Mouse (Mus musculus) natural killer cell, adult 2 months (primary cell): ENCODE measurements around the gene Fam151a.
"Not testable (repeated sequence)": the region's sequence is repeated elsewhere in the genome, so short reads cannot be mapped to it uniquely, and the experiment has no call there.

ENCODE experiments used
- DNase-seq, 2 experiments: peaks; one replicate each; pipeline ENCODE4 v3.0.0; 2022; ENCODE audit warnings: low spot score in 2 of 2

The Fam151a gene

GRCm38 (mm10) chr4:106733636-106734035 lies at the start of gene Fam151a:
Gene Fam151a (plus strand): TSS chr4:106733889.
- no peak for DNase-seq

GRCm38 (mm10) chr4:106688636-106689296 lies 44.9 kb upstream of the Fam151a start:
- no peak for DNase-seq

- DNase-seq, result no peak
These were observed 39.8 kb upstream of the Fam151a start for GRCm38 (mm10) chr4:106693841-106694430.

GRCm38 (mm10) chr4:106699989-106700388 lies 33.7 kb upstream of the Fam151a start:
- no peak for DNase-seq

GRCm38 (mm10) chr4:106700798-106701197 lies 32.9 kb upstream of the Fam151a start:
- no peak for DNase-seq

- no peak for DNase-seq
These were observed 29.7 kb upstream of the Fam151a start for GRCm38 (mm10) chr4:106703956-106704355.

DNA sequence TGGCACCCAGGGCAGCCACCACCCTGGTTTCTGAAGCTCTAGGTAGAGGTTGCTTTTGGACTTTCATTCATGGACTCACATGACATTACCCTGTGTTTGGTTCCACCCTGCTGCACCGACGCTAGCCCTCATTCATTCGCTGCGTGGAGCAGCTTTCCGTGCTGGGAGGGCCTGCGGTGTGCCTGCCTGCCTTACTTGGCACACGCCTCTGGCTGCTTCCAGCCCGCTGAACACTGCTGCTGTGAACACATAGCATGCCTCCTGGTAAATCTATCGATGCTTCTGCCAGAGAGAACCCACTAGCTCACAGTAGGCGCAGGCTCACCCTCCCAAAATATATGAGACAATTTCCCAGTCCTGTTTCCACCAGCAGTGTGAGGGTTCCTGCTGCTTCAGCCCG lies 29.3 kb upstream of the Fam151a start:
- no peak for DNase-seq

- no peak for DNase-seq
These were observed 28.5 kb upstream of the Fam151a start for GRCm38 (mm10) chr4:106705096-106705665.

DNA sequence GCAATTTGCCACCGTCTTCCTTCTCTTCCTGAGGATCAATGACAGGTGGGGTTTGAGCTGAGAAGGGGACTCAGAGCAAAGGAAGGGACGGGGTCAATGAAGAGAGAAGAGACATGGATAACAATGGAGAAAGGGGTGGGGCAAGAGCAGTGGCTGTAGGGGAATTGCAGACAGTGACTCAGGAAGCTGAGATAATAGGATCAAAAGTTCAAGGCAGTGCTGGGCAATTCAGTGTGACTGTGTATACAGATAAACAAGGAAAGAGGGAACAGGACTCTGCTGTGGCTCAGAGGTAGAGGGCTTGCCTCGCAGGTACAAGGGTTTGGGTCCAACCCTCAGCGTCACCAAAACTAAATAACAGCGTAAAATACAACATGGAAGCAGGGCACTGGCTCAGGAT lies 25.7 kb upstream of the Fam151a start:
- DNase-seq, result no peak

GRCm38 (mm10) chr4:106708408-106708807 lies 25.3 kb upstream of the Fam151a start:
- DNase-seq, result peak; percentile 52 to 68

DNA sequence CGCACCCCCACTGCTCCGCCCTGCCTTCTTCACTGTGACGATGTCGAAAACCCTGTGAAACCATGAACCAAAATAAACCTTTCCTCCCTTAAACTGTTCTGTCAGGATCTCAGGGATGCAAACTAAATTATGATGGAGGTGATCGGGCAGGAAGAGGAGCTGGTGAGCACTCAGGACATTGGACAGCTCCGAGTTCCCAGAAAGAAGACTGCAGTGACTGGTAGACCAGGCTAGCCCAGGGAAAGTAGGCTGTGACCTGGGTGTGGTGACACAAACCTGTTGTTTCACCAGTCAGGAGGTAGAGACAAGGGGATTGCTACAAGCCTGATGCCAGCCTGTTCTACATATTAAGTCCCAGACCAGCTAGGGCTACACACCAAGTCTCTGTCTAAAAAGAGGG lies 20.1 kb upstream of the Fam151a start:
- no peak for DNase-seq

GRCm38 (mm10) chr4:106720631-106721030 lies 13.1 kb upstream of the Fam151a start:
- DNase-seq, result no peak

DNA sequence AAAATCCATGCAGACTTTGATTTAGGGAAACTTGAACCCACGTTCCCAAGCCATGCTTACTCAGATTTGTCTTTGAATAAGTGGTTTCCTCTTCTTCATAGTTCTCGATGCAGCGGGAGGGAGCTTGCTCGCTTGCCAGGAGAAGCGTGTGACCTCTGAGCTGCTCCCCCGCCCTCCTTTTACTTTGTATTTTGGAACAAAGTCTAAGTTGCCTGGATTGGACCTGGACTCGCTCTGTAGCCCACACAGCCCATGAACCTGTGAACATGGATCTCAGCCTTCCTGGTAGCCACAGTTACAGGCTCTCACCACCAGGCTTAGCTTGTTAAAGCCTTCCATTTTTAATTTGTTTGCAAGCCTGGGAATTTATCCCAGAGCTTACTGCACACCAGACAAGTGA lies 2.9 kb upstream of the Fam151a start, which contains the start of gene Mroh7:
Gene Mroh7, minus strand, starts transcription at position 112 of the 400 bp plus-strand sequence.
- no peak for DNase-seq

- DNase-seq, result not testable (repeated sequence)
These were observed 3.2 kb downstream of the Fam151a start for GRCm38 (mm10) chr4:106736884-106737283.

GRCm38 (mm10) chr4:106737904-106738303 lies 4.2 kb downstream of the Fam151a start:
- DNase-seq, result no peak

- DNase-seq, result no peak
These were observed 12.2 kb downstream of the Fam151a start for GRCm38 (mm10) chr4:106745862-106746261.

DNA sequence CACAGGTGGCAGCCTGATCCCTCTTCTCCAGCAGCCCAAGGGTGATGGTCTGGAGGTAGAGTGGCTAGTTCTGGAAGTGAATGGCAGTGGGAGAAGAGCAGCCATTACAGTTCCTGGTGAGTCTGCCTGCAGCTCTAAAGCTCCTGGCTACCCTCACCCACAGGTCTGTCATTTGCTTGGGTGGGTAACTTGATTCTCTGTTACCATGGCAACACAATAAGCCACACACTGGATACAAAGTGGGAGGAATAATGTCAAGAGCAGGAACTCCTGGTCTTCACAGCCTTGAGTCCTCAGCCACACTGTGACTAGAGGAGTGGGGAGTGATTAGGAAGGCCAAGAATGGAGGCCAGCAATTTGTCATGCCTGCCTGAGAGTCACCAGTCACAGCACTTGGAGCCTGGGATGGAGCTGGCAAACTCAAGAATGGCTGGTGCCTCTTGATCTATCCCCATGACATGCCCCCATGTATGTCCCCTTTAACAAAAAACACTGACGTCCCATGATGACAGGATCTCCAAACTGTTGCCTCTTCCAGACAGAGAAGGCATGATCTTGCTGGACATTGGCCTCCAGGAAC lies 13.4 kb downstream of the Fam151a start:
- no peak for DNase-seq

- peak; percentile 1 to 4 for DNase-seq
These were observed 16.0 kb downstream of the Fam151a start for GRCm38 (mm10) chr4:106749699-106750098.

DNA sequence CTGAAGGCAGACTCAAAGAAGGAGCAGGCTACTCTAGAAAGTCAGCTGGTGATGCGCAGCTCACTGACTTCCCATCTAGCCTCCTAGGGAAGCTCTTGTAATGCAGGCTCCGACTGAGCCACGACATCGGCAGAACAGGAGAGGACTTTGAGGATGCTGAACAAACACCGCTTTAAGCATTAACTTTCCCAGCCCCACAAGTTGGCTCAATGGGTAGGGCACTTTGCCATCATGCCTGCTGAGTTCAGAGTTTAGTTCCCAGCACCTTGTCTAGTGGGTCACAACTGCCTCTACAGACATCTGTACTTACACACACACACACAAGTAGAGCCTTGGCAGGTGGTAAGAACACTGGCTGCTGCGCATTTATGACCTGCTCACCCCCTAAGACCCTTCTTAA lies 18.0 kb downstream of the Fam151a start:
- no peak for DNase-seq

DNA sequence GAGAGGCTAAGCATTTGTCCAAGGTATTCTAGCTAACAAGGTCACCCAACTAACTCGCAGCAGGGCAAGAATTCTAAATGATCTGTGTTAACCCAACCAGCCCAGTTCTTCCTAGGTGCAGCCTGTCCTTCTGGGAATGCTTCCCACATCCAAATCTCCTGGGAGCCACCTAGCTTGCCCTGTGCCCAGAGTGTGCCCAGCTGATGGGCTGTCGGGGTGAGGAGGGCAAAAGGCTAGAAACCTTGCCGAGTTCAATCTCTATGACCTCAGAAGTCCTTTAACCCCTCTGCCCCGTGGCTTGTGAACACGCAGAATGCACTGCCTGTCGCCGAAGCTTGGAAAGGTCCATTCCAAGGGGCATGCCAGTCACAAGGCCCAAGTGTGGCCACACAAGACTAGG lies 30.5 kb downstream of the Fam151a start:
- DNase-seq, result no peak

GRCm38 (mm10) chr4:106769306-106769705 lies 35.6 kb downstream of the Fam151a start:
- no peak for DNase-seq

DNA sequence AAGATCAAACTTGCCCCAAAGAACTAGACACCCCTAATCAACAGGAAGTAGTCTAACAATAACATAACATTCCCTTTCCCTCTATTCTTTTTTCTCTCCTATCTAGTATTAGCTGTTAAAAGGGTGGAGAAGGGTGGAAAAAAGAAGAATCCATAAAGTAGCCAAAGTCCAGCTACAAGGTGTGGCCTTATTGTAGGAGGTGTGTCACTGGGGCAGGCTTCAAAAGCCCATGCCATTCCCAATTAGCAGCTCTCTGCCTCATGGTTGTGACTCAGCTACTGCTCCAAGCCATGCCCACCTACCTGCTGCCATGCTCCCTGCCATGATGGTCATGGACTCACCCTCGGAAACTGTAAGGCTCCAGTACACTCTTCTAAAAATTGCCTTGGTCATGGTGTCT lies 38.9 kb downstream of the Fam151a start:
- no peak for DNase-seq

DNA sequence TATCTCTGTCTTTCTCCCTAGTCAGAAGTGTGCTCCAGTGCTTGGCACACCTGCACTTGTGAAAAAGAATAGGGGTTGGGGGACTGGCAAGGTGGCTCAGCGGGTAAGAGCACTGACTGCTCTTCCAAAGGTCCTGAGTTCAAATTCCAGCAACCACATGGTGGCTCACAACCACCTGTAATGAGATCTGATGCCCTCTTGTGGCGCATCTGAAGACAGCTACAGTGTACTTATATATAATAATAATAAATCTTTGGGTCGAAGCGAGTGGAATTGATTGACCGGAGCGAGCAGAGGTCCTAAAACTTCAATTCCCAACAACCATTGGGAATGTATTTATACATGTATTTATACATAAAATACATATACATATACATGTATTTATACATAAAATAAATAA lies 42.1 kb downstream of the Fam151a start:
- DNase-seq, result not testable (repeated sequence)
